Mouse (Mus musculus) T-helper 1 cell (primary cell): ENCODE measurements around the gene Fbxo9.

Experiments used
- in situ Hi-C: fragments of 300-600 bp; cut with MboI, MseI; formaldehyde crosslinking; loops from one replicate; pipeline ENCODE4 v1.15.1; 2025; ENCODE audit warnings: high pct_unique_total_duplicates

Fbxo9 gene

DNA sequence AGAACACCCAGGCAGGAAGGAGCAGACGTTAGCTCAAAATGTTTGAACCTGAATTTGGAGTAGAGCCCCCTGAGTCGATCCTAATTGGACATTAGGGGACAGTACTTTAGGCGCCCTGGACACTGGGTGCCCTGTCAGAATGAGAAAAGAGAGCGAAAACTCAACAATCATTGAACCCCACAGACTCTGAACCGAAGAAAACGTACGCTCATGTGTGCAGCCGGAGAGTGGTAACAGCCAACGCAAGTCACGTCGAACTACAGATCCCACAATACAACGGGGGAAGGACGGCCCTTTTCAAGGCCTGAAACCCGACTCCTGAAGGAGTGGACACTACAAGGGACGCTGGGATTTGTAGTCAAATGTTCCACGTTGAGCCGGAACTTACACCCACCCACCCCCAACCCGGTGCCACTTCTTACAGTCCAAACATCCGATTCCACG lies at the start of gene Fbxo9, which contains the start of gene Ick:
TSS of gene Fbxo9 (minus strand) at position 270 of the 444 bp plus-strand sequence.
TSS of gene Ick (plus strand) at position 397 of the 444 bp plus-strand sequence.
- in situ Hi-C loops = loop anchor here (5.0 kb wide), 1 partner anchor 192 kb away; the partner anchor contains the start of gene Elovl5

GRCm38 (mm10) chr9:78157221-78157620 lies 48.4 kb upstream of the Fbxo9 start:
- in situ Hi-C loops = loop anchor here (10.0 kb wide), 1 partner anchor 1602 kb away; no protein-coding TSS in a partner anchor

GRCm38 (mm10) chr9:78154211-78154977 lies 45.5 kb upstream of the Fbxo9 start:
- in situ Hi-C loops = loop anchor here (10.0 kb wide), 1 partner anchor 1600 kb away; no protein-coding TSS in a partner anchor

GRCm38 (mm10) chr9:78149770-78150169 lies 40.9 kb upstream of the Fbxo9 start:
- in situ Hi-C loops = loop anchor here (10.0 kb wide), 1 partner anchor 1595 kb away; no protein-coding TSS in a partner anchor

GRCm38 (mm10) chr9:78148149-78148548 lies 39.3 kb upstream of the Fbxo9 start:
- in situ Hi-C loops = no loop called here

DNA sequence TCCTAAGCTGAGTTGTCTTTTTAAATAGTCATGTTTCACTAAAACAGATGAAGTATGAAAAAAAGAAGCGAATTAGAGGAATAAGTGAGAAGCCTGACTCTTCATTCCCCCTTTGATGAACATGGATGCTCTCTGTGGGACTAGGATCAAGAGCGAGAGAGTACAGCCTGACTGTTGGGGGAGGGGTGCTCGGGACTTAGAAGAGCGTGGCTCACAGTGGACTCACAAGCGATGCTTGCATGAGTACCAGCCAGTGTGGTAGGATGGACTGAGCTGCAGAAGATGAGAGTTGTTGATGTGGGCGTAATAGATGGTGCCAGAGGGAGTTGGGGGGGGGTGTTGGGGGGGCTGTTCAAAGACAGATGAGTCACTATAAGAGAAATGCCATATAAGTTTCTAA lies 37.8 kb upstream of the Fbxo9 start:
- in situ Hi-C loops = no loop called here

- in situ Hi-C loops = no loop called here
These were observed 37.2 kb upstream of the Fbxo9 start for GRCm38 (mm10) chr9:78146099-78146498.

- in situ Hi-C loops = no loop called here
These were observed 30.6 kb upstream of the Fbxo9 start for GRCm38 (mm10) chr9:78139463-78139862.

DNA sequence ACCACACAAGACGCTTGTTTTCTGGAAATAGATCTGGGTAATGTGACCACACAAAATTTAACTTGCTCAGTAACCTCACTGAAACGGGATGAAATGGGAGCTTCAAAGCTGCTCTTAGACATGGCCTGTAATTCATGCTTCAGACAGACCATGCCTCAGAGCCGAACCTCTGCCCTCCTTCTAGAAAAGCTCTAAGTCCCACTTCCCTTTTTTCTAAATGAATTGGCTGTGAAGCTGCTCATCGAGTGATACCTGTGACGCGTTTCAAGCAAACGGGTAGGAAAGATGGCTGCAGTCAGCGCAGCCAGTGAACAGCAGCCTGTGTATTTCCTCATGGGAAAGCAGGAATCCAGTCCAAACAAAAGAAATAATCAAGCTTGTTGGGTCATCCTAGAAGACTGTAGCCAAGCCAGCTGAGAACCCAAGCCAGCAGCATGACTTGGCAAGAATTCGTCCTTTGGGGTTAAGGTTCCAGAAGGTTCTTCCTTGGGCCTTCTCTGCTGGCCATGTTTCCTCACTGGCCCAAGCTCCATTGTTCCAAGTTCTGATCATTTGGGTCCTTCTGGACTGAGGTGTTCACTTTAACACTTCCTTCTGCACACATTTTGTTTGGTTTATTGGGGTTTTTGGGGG lies 29.3 kb upstream of the Fbxo9 start:
- in situ Hi-C loops = no loop called here

GRCm38 (mm10) chr9:78135658-78136057 lies 26.8 kb upstream of the Fbxo9 start:
- in situ Hi-C loops = no loop called here

DNA sequence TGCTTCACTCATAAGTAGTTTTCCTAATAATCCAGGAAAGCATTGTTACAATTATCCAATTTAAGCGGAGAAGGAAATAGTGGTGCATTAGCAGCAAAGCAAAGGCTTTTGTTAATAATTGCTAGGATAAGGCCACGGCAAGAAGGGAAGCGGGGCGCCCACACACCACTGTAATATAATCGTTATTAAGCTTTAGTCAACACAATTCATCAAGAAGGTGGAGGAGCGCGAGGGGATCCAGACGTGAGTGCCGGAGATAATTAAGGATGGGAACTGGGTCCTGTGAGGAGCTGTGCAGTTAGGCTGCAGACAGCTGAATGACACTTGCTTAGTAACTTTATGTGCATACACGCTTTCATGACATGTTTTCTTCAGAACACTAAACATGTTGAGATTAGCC lies 17.8 kb upstream of the Fbxo9 start:
- in situ Hi-C loops = no loop called here

GRCm38 (mm10) chr9:78126007-78126406 lies 17.1 kb upstream of the Fbxo9 start:
- in situ Hi-C loops = no loop called here

DNA sequence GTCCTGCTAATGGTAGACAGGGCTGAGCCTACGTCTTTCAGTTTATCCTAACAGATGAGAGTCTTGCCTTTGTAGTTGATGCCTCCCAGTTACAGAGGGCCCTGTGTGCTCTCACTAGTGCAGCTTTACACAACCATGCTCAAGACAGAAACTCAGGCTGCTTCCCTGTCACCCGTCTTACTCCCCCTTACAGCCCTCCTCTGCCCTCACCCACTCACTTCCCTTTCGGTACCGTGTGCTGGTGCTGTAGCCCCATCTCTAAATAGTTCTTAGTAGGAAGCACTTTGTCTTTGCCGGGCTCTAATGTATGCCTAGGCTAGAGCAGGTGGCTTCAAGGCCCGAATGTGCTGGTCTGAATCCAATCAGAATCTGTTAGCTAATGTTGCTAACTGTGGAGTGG lies 15.4 kb upstream of the Fbxo9 start:
- in situ Hi-C loops = no loop called here

GRCm38 (mm10) chr9:78122939-78123712 lies 14.3 kb upstream of the Fbxo9 start:
- in situ Hi-C loops = no loop called here

- in situ Hi-C loops = no loop called here
These were observed 13.1 kb upstream of the Fbxo9 start for GRCm38 (mm10) chr9:78121985-78122384.

GRCm38 (mm10) chr9:78121358-78121757 lies 12.5 kb upstream of the Fbxo9 start:
- in situ Hi-C loops = no loop called here

DNA sequence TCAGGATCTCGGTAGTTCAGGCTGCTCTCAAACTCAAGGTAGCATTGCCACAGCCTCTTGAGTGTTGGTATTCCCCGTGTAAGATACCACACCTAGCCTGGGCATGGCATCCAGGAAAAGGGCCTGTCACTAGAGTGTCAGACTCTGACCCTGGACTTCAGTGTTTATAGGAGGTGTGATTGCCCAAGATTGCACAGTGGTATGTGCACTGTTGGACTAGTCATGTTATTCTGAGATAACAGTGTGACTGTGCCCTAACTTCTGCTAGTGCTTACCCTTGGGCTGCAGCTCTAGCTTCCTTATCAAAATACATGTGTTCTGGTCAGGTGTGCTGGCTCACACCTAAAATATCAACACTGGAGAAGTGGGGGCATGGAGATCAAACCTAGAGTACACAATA lies 8.8 kb upstream of the Fbxo9 start:
- in situ Hi-C loops = loop anchor here (5.0 kb wide), 1 partner anchor 55 kb away; no protein-coding TSS in a partner anchor

DNA sequence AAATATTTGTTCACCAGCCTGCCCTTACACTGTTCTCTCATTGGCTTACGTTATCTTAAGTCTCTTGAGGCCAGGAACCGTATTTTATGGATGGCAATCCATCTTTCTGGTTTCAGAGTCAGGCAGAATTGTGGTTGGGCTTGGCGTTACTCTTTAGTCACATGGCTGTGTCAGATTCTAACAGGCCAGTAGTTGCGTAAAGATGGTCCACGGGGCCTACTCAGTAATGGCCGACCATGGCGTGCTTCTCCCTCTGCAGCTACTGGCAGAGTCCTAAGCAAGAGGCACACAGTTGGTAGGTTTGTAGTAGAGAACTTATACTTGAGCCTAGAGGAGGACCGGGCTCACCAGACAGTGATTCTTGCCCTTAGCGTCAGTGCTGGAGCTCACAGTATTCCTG lies 6.9 kb upstream of the Fbxo9 start:
- in situ Hi-C loops = loop anchor here (5.0 kb wide), 1 partner anchor 57 kb away; no protein-coding TSS in a partner anchor

GRCm38 (mm10) chr9:78113538-78113885 lies 4.6 kb upstream of the Fbxo9 start:
- in situ Hi-C loops = no loop called here

- in situ Hi-C loops = no loop called here
These were observed 4.1 kb upstream of the Fbxo9 start for GRCm38 (mm10) chr9:78112770-78113537.

DNA sequence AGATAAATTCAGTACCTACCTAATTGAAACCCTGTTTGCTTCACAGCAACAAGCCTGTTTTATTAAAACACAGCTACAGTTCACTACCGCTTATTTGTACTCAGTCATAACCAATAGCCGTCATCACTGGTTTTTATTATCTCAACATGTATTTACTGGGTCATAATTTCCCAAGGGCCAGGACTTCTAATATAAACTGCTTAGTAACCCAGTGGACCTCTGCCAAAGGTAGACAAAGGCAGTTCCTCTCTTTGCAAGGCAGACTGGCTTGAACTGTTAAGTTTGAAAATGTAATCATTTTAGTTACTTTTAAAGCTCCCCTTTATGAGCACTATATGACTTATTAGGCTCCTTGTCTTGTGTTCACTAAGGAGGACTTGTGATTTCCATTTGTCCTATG lies 2.6 kb upstream of the Fbxo9 start:
- in situ Hi-C loops = no loop called here
